Mouse (Mus musculus) lung, embryonic 16.5 days (tissue): Measurements from ENCODE around the gene 2410004P03Rik. TPM values are rescaled to one million over a fixed set of nuclear protein-coding genes. Genes with fewer than 3 reads are reported as not detected.

ENCODE experiments used
- ATAC-seq: fragments of 200-750 bp; cut with Nextera tagmentation; 2 replicates; pipeline ENCODE4 v1.8.0; 2017; ENCODE audit warnings: low read depth, mild to moderate bottlenecking, moderate library complexity
- H3K27ac ChIP-seq: fragments of 300-500 bp; sonication (generic); 2 replicates; pipeline ENCODE4 v1.5.1; 2014; ENCODE audit warnings: mild to moderate bottlenecking, control low read depth, low read length
- H3K27me3 ChIP-seq: fragments of 300-500 bp; sonication (generic); 2 replicates; pipeline ENCODE4 v1.6.1; 2014; ENCODE audit warnings: low read depth, low read length, mixed read lengths; ENCODE audit not compliant: control insufficient read depth, insufficient read depth
- H3K36me3 ChIP-seq: fragments of 300-500 bp; sonication (generic); 2 replicates; pipeline ENCODE4 v1.6.1; 2014; ENCODE audit warnings: low read length; ENCODE audit not compliant: control insufficient read depth, insufficient read depth
- H3K4me1 ChIP-seq: fragments of 300-500 bp; sonication (generic); replicated peaks from 2 replicates; pipeline ENCODE4 v1.6.1; 2014; ENCODE audit warnings: low read length, mixed read lengths; ENCODE audit not compliant: control insufficient read depth, insufficient read depth
- H3K4me2 ChIP-seq: fragments of 300-500 bp; sonication (generic); 2 replicates; pipeline ENCODE4 v1.6.1; 2014; ENCODE audit warnings: low read depth, low read length, control low read depth
- H3K4me3 ChIP-seq: fragments of 300-500 bp; sonication (generic); 2 replicates; pipeline ENCODE4 v1.5.1; 2014; ENCODE audit warnings: mild to moderate bottlenecking, low read length, control low read depth
- H3K9ac ChIP-seq: fragments of 300-500 bp; sonication (generic); 2 replicates; pipeline ENCODE4 v1.6.1; 2014; ENCODE audit warnings: low read length, control low read depth
- H3K9me3 ChIP-seq: fragments of 300-500 bp; sonication (generic); 2 replicates; pipeline ENCODE4 v1.6.1; 2016; ENCODE audit warnings: low read length; ENCODE audit not compliant: control insufficient read depth
- WGBS: fragments of 180-500 bp; shearing (Covaris S2); extraction: QIAGEN DNeasy Blood & Tissue Kit; methylation state at CpG from one replicate; pipeline ENCODE4 v1.1.7; 2014; 5-methylcytosine and 5-hydroxymethylcytosine counted together
- polyA plus RNA-seq: library from polyadenylated mRNA; unstranded; fragments of >200 nt; fragmentation: Nextera tagmentation; extraction: Ambion mirVana; gene quantifications from 2 replicates; pipeline ENCODE4 v1.2.1, GENCODE M21; 2015

Gene 2410004P03Rik
- polyA plus RNA-seq, 1 experiment from 2014 or later: 4.3 TPM

DNA sequence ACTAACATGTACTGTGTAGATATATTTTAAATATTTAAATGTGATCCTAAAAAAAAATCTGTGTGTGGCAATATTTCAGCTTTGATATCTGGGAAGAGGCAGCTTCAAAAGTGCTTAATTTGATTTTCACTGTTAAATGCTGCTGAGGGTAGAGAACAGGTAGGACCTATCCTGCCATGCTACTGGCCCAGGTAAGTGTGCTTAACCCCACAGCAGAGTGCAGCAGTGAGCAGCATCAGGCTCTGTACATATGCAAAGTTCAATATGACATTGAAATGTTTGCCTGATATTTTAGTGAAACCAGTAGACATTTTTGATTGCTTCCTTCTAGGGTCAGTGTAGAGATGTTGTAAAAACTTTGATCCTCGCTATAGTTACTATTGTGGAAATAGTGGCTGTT, 25.7 kb downstream of the 2410004P03Rik start:
- H3K9me3 ChIP-seq: no peaks in the 10 kb centered on the region
- no peak overlapping the region for H3K4me3 ChIP-seq
- ATAC-seq: no peak
- peaks cover 18% of the 10 kb centered on the region for H3K36me3 ChIP-seq
- no peak overlapping the region for H3K4me2 ChIP-seq
- H3K27me3 ChIP-seq: no peaks in the 10 kb centered on the region
- no peak overlapping the region for H3K27ac ChIP-seq
- 86% methylated on average over 1 of the region's 1 CpGs for WGBS
- no peaks in the 10 kb centered on the region for H3K4me1 ChIP-seq
- no peak overlapping the region for H3K9ac ChIP-seq

DNA sequence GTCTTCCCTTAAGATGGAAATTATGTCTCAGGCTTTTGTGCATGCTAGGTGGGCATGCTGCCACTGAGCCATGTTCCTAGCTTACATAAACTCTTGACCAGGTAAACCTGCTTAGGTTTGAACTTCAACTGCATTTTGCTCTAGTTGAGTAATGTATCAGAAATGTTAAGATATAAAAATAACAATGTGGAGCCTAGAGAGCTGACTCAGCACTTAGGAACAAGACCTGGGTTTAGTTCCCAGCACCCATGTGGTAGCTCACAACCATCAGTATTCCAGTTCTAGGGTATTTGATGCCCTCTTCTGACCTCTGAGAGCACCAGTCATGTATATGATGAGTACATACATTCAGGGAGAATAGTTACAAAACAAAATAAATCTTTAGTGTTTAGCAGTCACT, 34.4 kb downstream of the 2410004P03Rik start:
- H3K4me2 ChIP-seq: no peak overlapping the region
- no peaks in the 10 kb centered on the region for H3K27me3 ChIP-seq
- H3K9me3 ChIP-seq: no peaks in the 10 kb centered on the region
- peaks cover 57% of the 10 kb centered on the region for H3K36me3 ChIP-seq
- H3K4me3 ChIP-seq: no peak overlapping the region
- no peak overlapping the region for H3K9ac ChIP-seq
- no peaks in the 10 kb centered on the region for H3K4me1 ChIP-seq
- no peak overlapping the region for H3K27ac ChIP-seq
- no peak for ATAC-seq

DNA sequence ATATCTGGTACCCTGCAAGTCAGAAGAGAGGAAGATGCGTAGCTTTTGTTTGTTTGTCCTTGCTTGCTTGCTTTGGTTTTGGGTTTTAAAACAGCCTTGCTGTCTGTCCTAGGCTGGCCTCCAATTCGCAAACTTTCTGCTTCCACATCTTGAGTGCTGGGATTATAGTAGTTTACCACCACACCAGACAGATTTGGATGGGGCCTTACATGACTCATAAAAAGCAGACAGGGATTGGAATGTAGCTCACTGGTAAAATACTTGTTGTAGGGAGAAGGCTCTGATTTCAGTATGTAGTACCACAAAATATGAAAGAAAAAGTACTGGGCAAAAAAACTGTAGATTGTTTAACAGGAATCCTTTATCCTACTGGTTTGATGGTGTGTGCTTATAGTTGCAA, 44.7 kb downstream of the 2410004P03Rik start:
- no peak for ATAC-seq
- H3K27me3 ChIP-seq: no peaks in the 10 kb centered on the region
- no peak overlapping the region for H3K9ac ChIP-seq
- no peak overlapping the region for H3K27ac ChIP-seq
- no peak overlapping the region for H3K4me2 ChIP-seq
- no peaks in the 10 kb centered on the region for H3K9me3 ChIP-seq
- no peaks in the 10 kb centered on the region for H3K4me1 ChIP-seq
- no peak overlapping the region for H3K4me3 ChIP-seq
- peaks cover 26% of the 10 kb centered on the region for H3K36me3 ChIP-seq
- 92% methylated on average over 2 of the region's 2 CpGs for WGBS

DNA sequence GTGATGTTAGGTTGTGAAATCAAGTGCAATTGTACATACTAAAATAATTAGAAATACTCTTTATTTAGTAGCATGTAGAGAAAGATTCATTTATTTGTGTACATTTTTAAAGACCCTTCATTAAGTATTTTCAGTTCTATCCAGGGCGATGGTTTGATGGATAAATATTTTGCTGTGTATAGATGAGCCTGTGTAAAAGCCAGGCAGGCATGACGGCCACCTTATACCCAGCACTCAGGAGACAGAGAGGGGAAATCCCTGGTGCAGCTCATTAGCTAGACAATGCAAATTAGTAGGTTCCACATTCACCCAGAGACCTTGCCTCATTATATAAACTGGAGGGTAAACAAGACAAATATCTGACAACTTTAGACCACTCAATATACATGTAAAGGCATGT, 48.2 kb downstream of the 2410004P03Rik start:
- no peak overlapping the region for H3K4me2 ChIP-seq
- no peak overlapping the region for H3K9ac ChIP-seq
- no peaks in the 10 kb centered on the region for H3K9me3 ChIP-seq
- no peaks in the 10 kb centered on the region for H3K4me1 ChIP-seq
- H3K4me3 ChIP-seq: no peak overlapping the region
- no peak for ATAC-seq
- 83% methylated on average over 2 of the region's 2 CpGs for WGBS
- H3K27ac ChIP-seq: no peak overlapping the region
- H3K27me3 ChIP-seq: no peaks in the 10 kb centered on the region
- peaks cover 31% of the 10 kb centered on the region for H3K36me3 ChIP-seq

DNA sequence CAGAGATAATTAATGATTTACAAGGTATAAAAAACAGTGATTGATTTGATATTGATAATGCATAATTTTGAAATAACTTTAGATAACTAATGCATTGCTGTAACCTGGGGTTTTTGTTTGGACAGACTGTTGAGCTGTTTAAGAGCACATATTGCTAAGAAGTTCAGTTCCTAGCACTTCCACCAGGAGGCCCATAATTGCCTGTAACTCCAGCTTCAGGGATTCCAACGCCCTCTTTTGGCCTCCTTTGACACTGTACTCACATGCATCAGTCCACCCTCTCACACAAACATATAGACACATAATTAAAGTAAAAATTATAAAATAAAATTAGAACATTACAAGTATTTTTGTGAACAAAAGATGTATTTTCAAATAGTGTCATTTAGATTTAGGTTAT, 52.7 kb downstream of the 2410004P03Rik start:
- no peaks in the 10 kb centered on the region for H3K4me1 ChIP-seq
- H3K4me2 ChIP-seq: no peak overlapping the region
- H3K27ac ChIP-seq: no peak overlapping the region
- 62% methylated on average over 1 of the region's 1 CpGs for WGBS
- H3K36me3 ChIP-seq: peaks cover 38% of the 10 kb centered on the region
- no peak overlapping the region for H3K4me3 ChIP-seq
- no peak overlapping the region for H3K9ac ChIP-seq
- H3K9me3 ChIP-seq: no peaks in the 10 kb centered on the region
- ATAC-seq: no peak
- H3K27me3 ChIP-seq: no peaks in the 10 kb centered on the region

Other genes with a start within 250 kb of the 2410004P03Rik start
- gene Greb1, start 210.8 kb downstream of the 2410004P03Rik start, polyA plus RNA-seq: 3.8 and 4.3 TPM in 2 replicates
- 29.6 and 33.4 TPM in 2 replicates for gene E2f6, start 200.8 kb downstream of the 2410004P03Rik start, polyA plus RNA-seq
- gene Rock2, start 116.8 kb downstream of the 2410004P03Rik start, polyA plus RNA-seq: 15.3 and 15.7 TPM in 2 replicates
- 6.2 and 7.6 TPM in 2 replicates for gene Pqlc3, start 11.3 kb downstream of the 2410004P03Rik start, polyA plus RNA-seq
- gene Kcnf1, start 165.2 kb upstream of the 2410004P03Rik start, polyA plus RNA-seq: 0.29 and 0.40 TPM in 2 replicates